Mouse (Mus musculus): ENCODE measurements around the gene Slc30a2. TPM values are rescaled to one million over a fixed set of nuclear protein-coding genes. Genes with fewer than 3 reads are reported as not detected.
A peak's percentile ranks its signal among the peaks of the same experiment; 100 is the strongest.

Slc30a2 gene
- polyA plus RNA-seq, 1 experiment: 21.3 TPM

GRCm38 (mm10) chr4:134357461-134357771 lies 14.4 kb downstream of the Slc30a2 start:
- Histone ChIP-seq H3K4me3 (ENCODE audit: control insufficient read depth, low read depth, low read length) (peak overlapping the region; percentile 32), H3K27ac (ENCODE audit: control insufficient read depth, insufficient read depth, low read depth, low read length) (no peak overlapping the region)

GRCm38 (mm10) chr4:134359649-134360048 lies 16.7 kb downstream of the Slc30a2 start:
- Histone ChIP-seq H3K27me3 (ENCODE audit: control insufficient read depth, insufficient read depth, low read length) (no peaks in the 10 kb centered on the region), H3K4me3 (ENCODE audit: control insufficient read depth, low read depth, low read length) (no peak overlapping the region), H3K36me3 (ENCODE audit: control insufficient read depth, insufficient read depth, low read length) (no peaks in the 10 kb centered on the region), H3K4me1 (ENCODE audit: control insufficient read depth, insufficient read depth, low read length) (peaks cover 13% of the 10 kb centered on the region), H3K27ac (ENCODE audit: control insufficient read depth, insufficient read depth, low read depth, low read length) (no peak overlapping the region)
- TF ChIP-seq POLR2A (IDR thresholded peaks at IDR 0.05; ENCODE audit: control insufficient read depth, low read depth, low read length) (no peak), CTCF (IDR thresholded peaks at IDR 0.05; ENCODE audit: control insufficient read depth, insufficient read depth, insufficient replicate concordance, low read depth, low read length) (no peak)

More at GRCm38 (mm10) chr4:134357461-134357771, 14.4 kb downstream of the Slc30a2 start:
- Histone ChIP-seq H3K4me1 (ENCODE audit: control insufficient read depth, insufficient read depth, low read length) (peaks cover 14% of the 10 kb centered on the region), H3K36me3 (ENCODE audit: control insufficient read depth, insufficient read depth, low read length) (no peaks in the 10 kb centered on the region), H3K27me3 (ENCODE audit: control insufficient read depth, insufficient read depth, low read length) (no peaks in the 10 kb centered on the region)
- TF ChIP-seq CTCF (IDR thresholded peaks at IDR 0.05; ENCODE audit: control insufficient read depth, insufficient read depth, insufficient replicate concordance, low read depth, low read length) (no peak), POLR2A (IDR thresholded peaks at IDR 0.05; ENCODE audit: control insufficient read depth, low read depth, low read length) (no peak)

- Histone ChIP-seq H3K4me1 (ENCODE audit: control insufficient read depth, insufficient read depth, low read length) (peaks cover 13% of the 10 kb centered on the region), H3K27me3 (ENCODE audit: control insufficient read depth, insufficient read depth, low read length) (no peaks in the 10 kb centered on the region), H3K27ac (ENCODE audit: control insufficient read depth, insufficient read depth, low read depth, low read length) (no peak overlapping the region), H3K4me3 (ENCODE audit: control insufficient read depth, low read depth, low read length) (no peak overlapping the region), H3K36me3 (ENCODE audit: control insufficient read depth, insufficient read depth, low read length) (no peaks in the 10 kb centered on the region)
- TF ChIP-seq POLR2A (IDR thresholded peaks at IDR 0.05; ENCODE audit: control insufficient read depth, low read depth, low read length) (no peak), CTCF (IDR thresholded peaks at IDR 0.05; ENCODE audit: control insufficient read depth, insufficient read depth, insufficient replicate concordance, low read depth, low read length) (no peak)
Observed at GRCm38 (mm10) chr4:134361215-134361614, 18.2 kb downstream of the Slc30a2 start.

- Histone ChIP-seq H3K4me3 (ENCODE audit: control insufficient read depth, low read depth, low read length) (no peak overlapping the region), H3K27me3 (ENCODE audit: control insufficient read depth, insufficient read depth, low read length) (no peaks in the 10 kb centered on the region), H3K27ac (ENCODE audit: control insufficient read depth, insufficient read depth, low read depth, low read length) (no peak overlapping the region), H3K36me3 (ENCODE audit: control insufficient read depth, insufficient read depth, low read length) (no peaks in the 10 kb centered on the region), H3K4me1 (ENCODE audit: control insufficient read depth, insufficient read depth, low read length) (peaks cover 8% of the 10 kb centered on the region)
- TF ChIP-seq POLR2A (IDR thresholded peaks at IDR 0.05; ENCODE audit: control insufficient read depth, low read depth, low read length) (no peak), CTCF (IDR thresholded peaks at IDR 0.05; ENCODE audit: control insufficient read depth, insufficient read depth, insufficient replicate concordance, low read depth, low read length) (no peak)
Observed at GRCm38 (mm10) chr4:134362124-134362523, 19.1 kb downstream of the Slc30a2 start.

GRCm38 (mm10) chr4:134362586-134362985 lies 19.6 kb downstream of the Slc30a2 start:
- TF ChIP-seq CTCF (IDR thresholded peaks at IDR 0.05; ENCODE audit: control insufficient read depth, insufficient read depth, insufficient replicate concordance, low read depth, low read length): no peak
- TF ChIP-seq POLR2A (IDR thresholded peaks at IDR 0.05; ENCODE audit: control insufficient read depth, low read depth, low read length): no peak
- H3K36me3 ChIP-seq (ENCODE audit: control insufficient read depth, insufficient read depth, low read length): no peaks in the 10 kb centered on the region
- H3K27me3 ChIP-seq (ENCODE audit: control insufficient read depth, insufficient read depth, low read length): no peaks in the 10 kb centered on the region
- H3K27ac ChIP-seq (ENCODE audit: control insufficient read depth, insufficient read depth, low read depth, low read length): no peak overlapping the region
- no peak overlapping the region; the same call in 1 of the 2 replicates for H3K4me3 ChIP-seq (ENCODE audit: control insufficient read depth, low read depth, low read length)
- H3K4me1 ChIP-seq (ENCODE audit: control insufficient read depth, insufficient read depth, low read length): peaks cover 3% of the 10 kb centered on the region

- H3K4me3 ChIP-seq (ENCODE audit: control insufficient read depth, low read depth, low read length): no peak overlapping the region
- no peak overlapping the region for H3K27ac ChIP-seq (ENCODE audit: control insufficient read depth, insufficient read depth, low read depth, low read length)
- peaks cover 2% of the 10 kb centered on the region for H3K4me1 ChIP-seq (ENCODE audit: control insufficient read depth, insufficient read depth, low read length)
- no peaks in the 10 kb centered on the region for H3K36me3 ChIP-seq (ENCODE audit: control insufficient read depth, insufficient read depth, low read length)
- no peaks in the 10 kb centered on the region for H3K27me3 ChIP-seq (ENCODE audit: control insufficient read depth, insufficient read depth, low read length)
- no peak for TF ChIP-seq POLR2A (IDR thresholded peaks at IDR 0.05; ENCODE audit: control insufficient read depth, low read depth, low read length)
- TF ChIP-seq CTCF (IDR thresholded peaks at IDR 0.05; ENCODE audit: control insufficient read depth, insufficient read depth, insufficient replicate concordance, low read depth, low read length): no peak
Observed at GRCm38 (mm10) chr4:134365280-134365679, 22.3 kb downstream of the Slc30a2 start.

- TF ChIP-seq CTCF (IDR thresholded peaks at IDR 0.05; ENCODE audit: control insufficient read depth, insufficient read depth, insufficient replicate concordance, low read depth, low read length) (no peak), POLR2A (IDR thresholded peaks at IDR 0.05; ENCODE audit: control insufficient read depth, low read depth, low read length) (no peak)
- Histone ChIP-seq H3K4me3 (ENCODE audit: control insufficient read depth, low read depth, low read length) (no peak overlapping the region; the same call in 1 of the 2 replicates), H3K4me1 (ENCODE audit: control insufficient read depth, insufficient read depth, low read length) (peaks cover 10% of the 10 kb centered on the region), H3K36me3 (ENCODE audit: control insufficient read depth, insufficient read depth, low read length) (no peaks in the 10 kb centered on the region), H3K27ac (ENCODE audit: control insufficient read depth, insufficient read depth, low read depth, low read length) (no peak overlapping the region), H3K27me3 (ENCODE audit: control insufficient read depth, insufficient read depth, low read length) (no peaks in the 10 kb centered on the region; the same call in 1 of the 2 replicates)
Observed at GRCm38 (mm10) chr4:134370649-134371221, 27.8 kb downstream of the Slc30a2 start.
